ENCODE assay signal across 23 mouse cellular contexts in the genomic region with DNA sequence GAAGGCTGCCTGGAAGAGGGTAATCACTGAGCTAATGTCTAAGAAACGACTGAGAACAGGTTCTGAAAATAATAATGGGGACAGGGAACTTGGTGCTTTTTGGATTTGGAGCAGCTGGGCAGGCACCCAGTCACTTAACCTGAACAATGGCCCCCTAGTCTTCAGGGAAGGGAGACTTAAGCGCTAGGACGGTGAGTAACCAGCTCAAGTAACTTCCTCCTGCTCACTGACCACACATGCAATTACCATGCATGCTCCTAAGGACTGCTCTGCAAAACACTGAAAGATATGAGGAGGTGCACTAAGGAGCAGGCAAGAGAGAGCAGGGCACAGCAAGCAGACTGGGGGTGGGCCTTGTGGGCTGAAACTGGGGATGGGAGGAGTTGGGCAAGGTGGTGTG. TPM values are rescaled to one million over a fixed set of nuclear protein-coding genes. Genes with fewer than 3 reads are reported as not detected.
DNase-seq lines count a peak whose midpoint lies in the region; ATAC-seq and TF ChIP-seq lines count a peak whose summit lies in the region.
"Had no signal": no experiment of that assay in that cellular context is flagged by ENCODE, and none has a peak within 500 bp of the region (broad histone marks: within the 10 kb centered on the region; RNA-seq: fewer than 3 reads in every experiment).

No protein-coding gene starts in this region.

- H3K36me3 ChIP-seq in forebrain, embryonic 15.5 days, result no peaks in the 10 kb centered on the region
- H3K36me3 ChIP-seq in forebrain, embryonic 14.5 days (ENCODE audit: control insufficient read depth, insufficient read depth, low read length), result no peaks in the 10 kb centered on the region
- H3K36me3 ChIP-seq in midbrain, embryonic 12.5 days, result no peaks in the 10 kb centered on the region
- H3K36me3 ChIP-seq in midbrain, postnatal 0 days (ENCODE audit: insufficient read depth, low read length), result no peaks in the 10 kb centered on the region
- H3K36me3 ChIP-seq: embryonic facial prominence, embryonic 15.5 days; heart, embryonic 13.5 days; intestine, embryonic 15.5 days; neural tube, embryonic 13.5 days had no signal

- H3K9me3 ChIP-seq in forebrain, embryonic 15.5 days, result no peaks in the 10 kb centered on the region
- H3K9me3 ChIP-seq in forebrain, embryonic 14.5 days (replicated peaks; ENCODE audit: control insufficient read depth, low read length), result no peaks in the 10 kb centered on the region
- H3K9me3 ChIP-seq in midbrain, embryonic 12.5 days, result no peaks in the 10 kb centered on the region
- no peaks in the 10 kb centered on the region for H3K9me3 ChIP-seq in midbrain, postnatal 0 days (ENCODE audit: low read length)
- H3K9me3 ChIP-seq: embryonic facial prominence, embryonic 15.5 days; heart, embryonic 13.5 days; intestine, embryonic 15.5 days; neural tube, embryonic 13.5 days had no signal

- no peak for DNase-seq in forebrain, embryonic 14.5 days (ENCODE audit: low spot score)
- no peak for DNase-seq in midbrain, postnatal 0 days (ENCODE audit: low spot score)
- DNase-seq in heart, postnatal 10 days, result no peak
- DNase-seq in layer of hippocampus, adult 2 months (ENCODE audit: low spot score in 2 of 2), result no peak
- DNase-seq: adrenal gland, postnatal 25 days; cerebellum, adult 11-12 months; cerebellum, adult 9-11 months; heart, postnatal 14 days; kidney, adult 9 months; kidney, postnatal 10 days; layer of hippocampus, adult 9-11 months; liver; lung, adult 2 months; lung, postnatal 10 days had no signal

- intact Hi-C loops in heart, postnatal 10 days (cut with DNase I), result no loop called here

- ATAC-seq in forebrain, embryonic 15.5 days (replicated peaks), result 0 out of 2 replicates have a peak, but pooled peaks have one; percentile 9
- ATAC-seq in forebrain, embryonic 14.5 days, result no peak
- ATAC-seq in midbrain, embryonic 12.5 days (ENCODE audit: low FRiP score, low read depth), result peak; percentile 4; the same call in 1 of the 2 replicates
- no peak for ATAC-seq in midbrain, postnatal 0 days (ENCODE audit: low FRiP score)
- peak; percentile 13; the same call in 1 of the 2 replicates for ATAC-seq in granulocyte monocyte progenitor cell, adult 5-6 weeks (replicated peaks; ENCODE audit: poor library complexity, severe bottlenecking)
- ATAC-seq: intestine, embryonic 15.5 days had no signal

- H3K4me1 ChIP-seq in forebrain, embryonic 15.5 days, result peaks cover 7% of the 10 kb centered on the region
- 0 out of 2 replicates have a peak, but pooled peaks cover 6% of the 10 kb centered on the region for H3K4me1 ChIP-seq in forebrain, embryonic 14.5 days (ENCODE audit: control insufficient read depth, insufficient read depth, low read length)
- peaks cover 32% of the 10 kb centered on the region for H3K4me1 ChIP-seq in midbrain, embryonic 12.5 days
- H3K4me1 ChIP-seq in midbrain, postnatal 0 days (ENCODE audit: insufficient read depth, low read length), result no peaks in the 10 kb centered on the region

- H3K27ac ChIP-seq in forebrain, embryonic 15.5 days (replicated peaks), result no peak overlapping the region
- no peak overlapping the region for H3K27ac ChIP-seq in forebrain, embryonic 14.5 days (ENCODE audit: low read depth, low read length)
- no peak overlapping the region for H3K27ac ChIP-seq in midbrain, embryonic 12.5 days (replicated peaks)
- no peak overlapping the region for H3K27ac ChIP-seq in midbrain, postnatal 0 days (ENCODE audit: low read depth, low read length)
- no peak overlapping the region for H3K27ac ChIP-seq in layer of hippocampus, adult 2 months
- H3K27ac ChIP-seq: embryonic facial prominence, embryonic 15.5 days; heart, embryonic 13.5 days; intestine, embryonic 15.5 days; liver, embryonic 14.5 days; macrophage; neural tube, embryonic 13.5 days had no signal

- no peak overlapping the region for H3K9ac ChIP-seq in forebrain, embryonic 15.5 days (replicated peaks)
- H3K9ac ChIP-seq in forebrain, embryonic 14.5 days (ENCODE audit: low read length), result no peak overlapping the region
- peak overlapping the region; percentile 34; the same call in 1 of the 2 replicates for H3K9ac ChIP-seq in midbrain, embryonic 12.5 days (replicated peaks)
- H3K9ac ChIP-seq in midbrain, postnatal 0 days (replicated peaks; ENCODE audit: low read length, poor library complexity, severe bottlenecking), result no peak overlapping the region
- H3K9ac ChIP-seq: embryonic facial prominence, embryonic 15.5 days; intestine, embryonic 15.5 days; liver, embryonic 14.5 days had no signal

- H3K4me3 ChIP-seq in forebrain, embryonic 15.5 days, result no peak overlapping the region
- no peak overlapping the region for H3K4me3 ChIP-seq in forebrain, embryonic 14.5 days (ENCODE audit: low read depth, low read length)
- no peak overlapping the region for H3K4me3 ChIP-seq in midbrain, embryonic 12.5 days
- no peak overlapping the region for H3K4me3 ChIP-seq in midbrain, postnatal 0 days (ENCODE audit: low read depth, low read length)
- no peak overlapping the region for H3K4me3 ChIP-seq in layer of hippocampus, adult 2 months
- H3K4me3 ChIP-seq: embryonic facial prominence, embryonic 15.5 days; heart, embryonic 13.5 days; intestine, embryonic 15.5 days; neural tube, embryonic 13.5 days had no signal

- no peak overlapping the region for H3K4me2 ChIP-seq in forebrain, embryonic 15.5 days (replicated peaks)
- no peak overlapping the region for H3K4me2 ChIP-seq in forebrain, embryonic 14.5 days (ENCODE audit: low read length)
- H3K4me2 ChIP-seq in midbrain, embryonic 12.5 days (replicated peaks), result no peak overlapping the region
- H3K4me2 ChIP-seq in midbrain, postnatal 0 days (ENCODE audit: low read depth, low read length, poor library complexity, severe bottlenecking), result no peak overlapping the region
- H3K4me2 ChIP-seq: embryonic facial prominence, embryonic 15.5 days; intestine, embryonic 15.5 days had no signal

- 50% methylated on average over 3 of the region's 3 CpGs for WGBS in forebrain, embryonic 15.5 days
- WGBS in forebrain, embryonic 14.5 days, result 64% methylated on average over 3 of the region's 3 CpGs
- 67% methylated on average over 3 of the region's 3 CpGs for WGBS in midbrain, embryonic 12.5 days
- WGBS in midbrain, postnatal 0 days, result 62% methylated on average over 3 of the region's 3 CpGs

- no peak for TF ChIP-seq CTCF in midbrain, postnatal 0 days (IDR thresholded peaks at IDR 0.05)
- no peak for TF ChIP-seq CTCF in layer of hippocampus, adult 2 months (conservative IDR thresholded peaks at IDR 0.05)

- H3K27me3 ChIP-seq in forebrain, embryonic 15.5 days, result no peaks in the 10 kb centered on the region
- no peaks in the 10 kb centered on the region for H3K27me3 ChIP-seq in forebrain, embryonic 14.5 days (replicated peaks; ENCODE audit: control insufficient read depth, insufficient read depth, low read length)
- H3K27me3 ChIP-seq in midbrain, embryonic 12.5 days, result peaks cover 4% of the 10 kb centered on the region
- H3K27me3 ChIP-seq in midbrain, postnatal 0 days (ENCODE audit: insufficient read depth, low read length), result no peaks in the 10 kb centered on the region
- H3K27me3 ChIP-seq: embryonic facial prominence, embryonic 15.5 days; intestine, embryonic 15.5 days; neural tube, embryonic 13.5 days had no signal

RNA-seq across cellular contexts. Expression of gene Bhlhe40, which starts 39.2 kb away (rescaled TPM):
- 6.4 and 7.1 TPM in 2 replicates for polyA plus RNA-seq in forebrain, embryonic 15.5 days (2015; fragmentation: Nextera tagmentation; extraction: Ambion mirVana)
- polyA plus RNA-seq in forebrain, embryonic 14.5 days (2014; fragmentation: Nextera tagmentation; extraction: Ambion mirVana), result 5.0 and 6.7 TPM in 2 replicates
- polyA plus RNA-seq in midbrain, embryonic 12.5 days (2016; fragmentation: Nextera tagmentation; extraction: Ambion mirVana), result 2.3 and 2.8 TPM in 2 replicates
- total RNA-seq in midbrain, postnatal 0 days (2014; rRNA removed), result 8.8 and 10.8 TPM in 2 replicates
- polyA plus RNA-seq in midbrain, postnatal 0 days (2015; fragmentation: Nextera tagmentation; extraction: Ambion mirVana), result 5.9 and 7.9 TPM in 2 replicates
- 1.7 and 2.1 TPM in 2 replicates for total RNA-seq in granulocyte monocyte progenitor cell, adult 5-6 weeks (2014; fragmentation: Nextera tagmentation)
- total RNA-seq in granulocyte monocyte progenitor cell, adult 5-6 weeks (2017), result 3.5 and 5.9 TPM in 2 replicates
- total RNA-seq in heart, postnatal 10 days (2021), result 10 to 100 TPM; 40.0 to 40.8 TPM
- total RNA-seq in layer of hippocampus, adult 2 months (2021), result 100 to 1,000 TPM in 1 of 2 experiments, 10 to 100 TPM in 1; 99.6 to 108 TPM

Comparison
In these comparisons a context has a peak if more than half of its experiments do, and no peak if none do; other contexts are left out.
1. ATAC-seq: peak in forebrain, embryonic 15.5 days (single experiment), midbrain, embryonic 12.5 days (single experiment) and granulocyte monocyte progenitor cell, adult 5-6 weeks (single experiment); none in forebrain, embryonic 14.5 days (single experiment) and midbrain, postnatal 0 days (single experiment).